Mouse (Mus musculus) ES-E14 (cell line): ENCODE results near the gene Nipal4. TPM values are rescaled to one million over a fixed set of nuclear protein-coding genes. Genes with fewer than 3 reads are reported as not detected.

Source experiments
- DNase-seq: peaks from one replicate; pipeline ENCODE4 v3.0.0-alpha.2; 2013; ENCODE audit warnings: low read depth, low spot score
- H3K27ac ChIP-seq: 2 replicates; pipeline ENCODE4 v1.5.1; 2012; ENCODE audit warnings: low read depth, mild to moderate bottlenecking, low read length, moderate library complexity, mixed read lengths; ENCODE audit not compliant: poor library complexity, insufficient read depth, severe bottlenecking
- H3K36me3 ChIP-seq: 2 replicates; pipeline ENCODE4 v1.6.1; 2012; ENCODE audit warnings: mild to moderate bottlenecking, low read length, moderate library complexity, mixed read lengths; ENCODE audit not compliant: control insufficient read depth, poor library complexity, insufficient read depth, severe bottlenecking
- H3K4me1 ChIP-seq, 2 experiments: fragments of 150-350 bp in 1 of 2; sonication (generic) in 1 of 2; 2 replicates each; pipeline ENCODE4 v1.6.1; 2012; ENCODE audit warnings: low read length in 2 of 2, mild to moderate bottlenecking in 1 of 2, mixed read lengths in 1 of 2; ENCODE audit not compliant: control insufficient read depth in 2 of 2, insufficient read depth in 2 of 2, poor library complexity in 1 of 2
- H3K4me3 ChIP-seq, 2 experiments: fragments of 150-350 bp in 1 of 2; sonication (generic) in 1 of 2; 2 replicates each; pipeline ENCODE4 v1.5.1; 2012; ENCODE audit warnings: low read length in 2 of 2, low read depth in 1 of 2, mild to moderate bottlenecking in 1 of 2, mixed read lengths in 1 of 2; ENCODE audit not compliant: insufficient read depth in 1 of 2, poor library complexity in 1 of 2, severe bottlenecking in 1 of 2
- H3K9ac ChIP-seq: 2 replicates; pipeline ENCODE4 v1.6.1; 2012; ENCODE audit warnings: low read depth, mild to moderate bottlenecking, low read length, mixed read lengths; ENCODE audit not compliant: poor library complexity, insufficient read depth, severe bottlenecking
- H3K9me3 ChIP-seq: fragments of 150-350 bp; sonication (generic); 2 replicates; pipeline ENCODE4 v1.6.1; 2012; ENCODE audit warnings: low read depth, mild to moderate bottlenecking, low read length; ENCODE audit not compliant: control insufficient read depth, insufficient read depth
- CHD2 ChIP-seq: IDR thresholded peaks from 2 replicates; pipeline ENCODE4 v1.6.1; 2014; ENCODE audit warnings: mild to moderate bottlenecking, low read depth, low read length, inconsistent platforms
- HCFC1 ChIP-seq: IDR thresholded peaks from 2 replicates; pipeline ENCODE4 v1.6.1; 2012; ENCODE audit warnings: low read length, inconsistent platforms, borderline replicate concordance; ENCODE audit not compliant: insufficient read depth
- MAFK ChIP-seq: IDR thresholded peaks from 2 replicates; pipeline ENCODE4 v1.6.1; 2014; ENCODE audit warnings: mild to moderate bottlenecking, low read depth, low read length, inconsistent platforms; ENCODE audit not compliant: insufficient read depth
- ZC3H11A ChIP-seq: IDR thresholded peaks from 2 replicates; pipeline ENCODE4 v1.6.1; 2012; ENCODE audit warnings: low read depth, mild to moderate bottlenecking, inconsistent platforms, low read length, borderline replicate concordance
- ZNF384 ChIP-seq: IDR thresholded peaks from 2 replicates; pipeline ENCODE4 v1.6.1; 2012; ENCODE audit warnings: low read depth, low read length, inconsistent platforms
- in situ Hi-C, 2 experiments: fragments of 600-800 bp; cut with MboI; formaldehyde crosslinking; loops; one replicate each; pipeline ENCODE4 v1.15.1; 2025; ENCODE audit warnings: low sequenced_read_pairs in 2 of 2, inconsistent platforms in 1 of 2; ENCODE audit not compliant: unreplicated experiment in 2 of 2
- total RNA-seq: library from RNA; depleted of rRNA; stranded (reverse); fragments of 300-350 nt; gene quantifications from 2 replicates; pipeline ENCODE4 v1.2.3, GENCODE M21; 2012

Gene Nipal4
- total RNA-seq, 1 experiment = 2.1 TPM

- Histone ChIP-seq H3K4me3 (no peak overlapping the region), H3K4me1 (no peaks in the 10 kb centered on the region), H3K36me3 (no peaks in the 10 kb centered on the region), H3K9ac (no peak overlapping the region), H3K9me3 (no peaks in the 10 kb centered on the region), H3K27ac (no peak overlapping the region)
- in situ Hi-C loops = no loop called here
- no peak for TF ChIP-seq CHD2
- TF ChIP-seq MAFK = no peak
- TF ChIP-seq ZNF384 = no peak
- DNase-seq = no peak
These were observed 5.8 kb upstream of the Nipal4 start for GRCm38 (mm10) chr11:46172128-46172527.

DNA sequence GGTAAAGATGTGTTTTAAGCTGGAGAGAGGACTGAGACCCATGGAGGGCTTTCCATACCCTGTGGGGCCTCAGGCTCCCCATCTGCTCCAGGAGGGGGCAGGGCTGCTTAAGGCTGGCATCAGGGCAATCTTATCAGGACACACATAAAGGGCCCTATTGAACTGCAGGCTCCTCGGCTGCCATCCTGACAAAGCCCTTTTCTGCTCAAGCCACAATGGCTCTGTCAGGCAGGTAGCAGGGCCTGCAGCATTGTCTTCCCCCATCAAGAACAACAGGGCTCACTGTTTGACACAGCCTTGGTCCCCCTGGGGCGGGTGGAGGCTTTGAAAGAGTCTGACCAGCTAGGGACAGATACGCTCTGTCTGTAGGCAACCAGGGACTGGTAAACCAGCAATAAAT is 3.6 kb upstream of the Nipal4 start:
- Histone ChIP-seq H3K36me3 (no peaks in the 10 kb centered on the region), H3K4me1 (no peaks in the 10 kb centered on the region), H3K27ac (no peak overlapping the region), H3K4me3 (no peak overlapping the region), H3K9me3 (no peaks in the 10 kb centered on the region), H3K9ac (no peak overlapping the region)
- no peak for DNase-seq
- in situ Hi-C loops = no loop called here
- TF ChIP-seq MAFK (no peak), ZC3H11A (no peak), CHD2 (no peak), HCFC1 (no peak)

- no peaks in the 10 kb centered on the region for H3K9me3 ChIP-seq
- in situ Hi-C loops = no loop called here
- H3K4me3 ChIP-seq = no peak overlapping the region
- no peak overlapping the region for H3K9ac ChIP-seq
- no peaks in the 10 kb centered on the region for H3K36me3 ChIP-seq
- no peak overlapping the region for H3K27ac ChIP-seq
- no peak for DNase-seq
- TF ChIP-seq MAFK = no peak
- no peak for TF ChIP-seq ZC3H11A
- no peak for TF ChIP-seq CHD2
- H3K4me1 ChIP-seq = peaks cover 0 to 1% of the 10 kb centered on the region in 2 experiments; a peak in 1 of 4 replicates
These were observed 2.2 kb upstream of the Nipal4 start for GRCm38 (mm10) chr11:46168506-46168905.

DNA sequence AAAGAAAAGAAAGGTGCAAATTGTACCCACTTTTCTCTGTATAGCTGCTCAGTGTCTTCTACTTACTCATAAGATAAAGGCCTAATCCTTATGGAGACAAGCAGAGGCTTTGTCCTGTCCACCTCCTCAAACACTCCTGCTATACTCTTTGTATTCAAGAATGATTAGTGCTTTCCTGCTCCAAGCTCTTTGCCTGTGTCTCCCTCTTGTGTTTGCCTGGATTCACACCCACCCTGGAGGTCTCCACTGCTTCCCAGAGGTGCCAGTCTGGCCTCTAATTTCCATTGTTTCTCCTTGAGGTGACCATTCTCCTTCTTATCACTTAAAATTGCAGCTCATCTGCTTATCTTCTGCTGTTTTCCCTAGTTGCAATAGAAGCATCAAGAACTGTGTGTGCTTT is 8.8 kb downstream of the Nipal4 start:
- H3K4me1 ChIP-seq = no peaks in the 10 kb centered on the region
- in situ Hi-C loops = no loop called here
- no peak for TF ChIP-seq HCFC1
- TF ChIP-seq CHD2 = no peak
- TF ChIP-seq MAFK = no peak
- no peak for TF ChIP-seq ZC3H11A
- no peak for TF ChIP-seq ZNF384
- H3K9ac ChIP-seq = no peak overlapping the region
- no peaks in the 10 kb centered on the region for H3K9me3 ChIP-seq
- no peak overlapping the region for H3K4me3 ChIP-seq
- H3K27ac ChIP-seq = no peak overlapping the region
- DNase-seq = no peak
- H3K36me3 ChIP-seq = no peaks in the 10 kb centered on the region

- H3K4me1 ChIP-seq = no peaks in the 10 kb centered on the region
- no peak overlapping the region for H3K27ac ChIP-seq
- no peak overlapping the region for H3K9ac ChIP-seq
- H3K4me3 ChIP-seq = no peak overlapping the region
- no peak for TF ChIP-seq ZC3H11A
- no peak for TF ChIP-seq ZNF384
- no peak for TF ChIP-seq HCFC1
- TF ChIP-seq MAFK = no peak
- TF ChIP-seq CHD2 = no peak
- in situ Hi-C loops = no loop called here
- no peaks in the 10 kb centered on the region for H3K36me3 ChIP-seq
- no peaks in the 10 kb centered on the region for H3K9me3 ChIP-seq
- DNase-seq = no peak
These were observed 9.4 kb downstream of the Nipal4 start for GRCm38 (mm10) chr11:46156945-46157344.
